Mouse (Mus musculus): ENCODE measurements at regions not wholly inside any gene's neighbourhood (a gene's known extent, or its start where the extent isn't known, plus 50 kb on each side); places are given as distances from the start of the nearest gene placed in this dataset.

- Histone ChIP-seq H3K27ac (peak overlapping the region; percentile 65; the same call in 1 of the 2 replicates), H3K4me2 (ENCODE audit: low read length) (0 out of 2 replicates have a peak overlapping the region, but pooled peaks have one; percentile 5), H3K4me1 (replicated peaks; ENCODE audit: insufficient read depth, low read length) (peaks cover 4% of the 10 kb centered on the region; the same call in 1 of the 2 replicates), H3K27me3 (ENCODE audit: insufficient read depth, low read length) (no peaks in the 10 kb centered on the region), H3K9me3 (replicated peaks; ENCODE audit: low read length) (no peaks in the 10 kb centered on the region), H3K9ac (ENCODE audit: low read depth, low read length) (no peak overlapping the region), H3K4me3 (replicated peaks; ENCODE audit: low read depth, low read length) (no peak overlapping the region), H3K36me3 (ENCODE audit: insufficient read depth, low read length) (no peaks in the 10 kb centered on the region)
- TF ChIP-seq CTCF (IDR thresholded peaks at IDR 0.05; ENCODE audit: low read depth) = no peak
- WGBS = 41% methylated on average over 17 of the region's 17 CpGs
- DNase-seq (ENCODE audit: low spot score) (peak; percentile 83), ATAC-seq (replicated peaks; ENCODE audit: low FRiP score, low read depth) (peak; percentile 85)
These were observed 123.5 kb downstream of the Ly86 start for GRCm38 (mm10) chr13:37468304-37469178.

DNA sequence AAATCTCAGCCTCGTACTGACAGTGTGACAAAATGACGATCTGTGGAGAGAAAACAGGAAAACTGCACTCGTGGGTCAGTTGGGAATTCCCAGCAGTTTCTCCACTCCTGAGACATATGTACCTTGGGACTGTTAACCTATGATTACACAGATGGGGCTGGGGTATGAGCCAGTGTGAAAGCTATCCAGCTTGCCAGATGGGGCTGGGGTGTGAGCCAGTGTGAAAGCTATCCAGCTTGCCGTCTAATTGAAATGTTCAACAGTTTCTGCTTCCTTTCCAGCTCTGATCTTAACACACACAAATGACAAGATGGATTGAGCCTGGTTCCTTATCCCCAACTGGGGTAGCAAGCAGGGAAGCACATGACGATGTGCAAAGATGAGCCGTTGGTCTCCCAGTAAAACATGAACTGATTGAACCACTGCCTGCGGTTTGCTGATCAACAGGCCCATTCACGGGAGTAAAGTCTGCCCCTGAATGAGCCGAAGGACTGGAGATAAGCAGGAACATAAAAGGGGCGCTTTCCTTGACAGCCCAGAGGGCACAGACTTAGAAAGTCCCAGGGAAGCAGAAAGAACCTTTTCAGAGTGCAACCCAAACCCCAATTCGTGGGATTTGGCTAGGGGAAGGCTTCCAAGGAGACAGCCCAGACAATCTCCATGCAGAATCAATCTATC is 125.4 kb downstream of the Ly86 start:
- no peak overlapping the region for H3K27ac ChIP-seq
- ATAC-seq (replicated peaks; ENCODE audit: low FRiP score, low read depth) (no peak), DNase-seq (ENCODE audit: low spot score) (no peak)
- H3K4me2 ChIP-seq (ENCODE audit: low read length) = no peak overlapping the region
- no peaks in the 10 kb centered on the region for H3K9me3 ChIP-seq (replicated peaks; ENCODE audit: low read length)
- no peak overlapping the region for H3K9ac ChIP-seq (ENCODE audit: low read depth, low read length)
- no peaks in the 10 kb centered on the region for H3K36me3 ChIP-seq (ENCODE audit: insufficient read depth, low read length)
- no peak overlapping the region for H3K4me3 ChIP-seq (replicated peaks; ENCODE audit: low read depth, low read length)
- TF ChIP-seq CTCF (IDR thresholded peaks at IDR 0.05; ENCODE audit: low read depth) = no peak
- H3K27me3 ChIP-seq (ENCODE audit: insufficient read depth, low read length) = no peaks in the 10 kb centered on the region
- WGBS = 43% methylated on average over 11 of the region's 11 CpGs
- peaks cover 4% of the 10 kb centered on the region; the same call in 1 of the 2 replicates for H3K4me1 ChIP-seq (replicated peaks; ENCODE audit: insufficient read depth, low read length)

DNA sequence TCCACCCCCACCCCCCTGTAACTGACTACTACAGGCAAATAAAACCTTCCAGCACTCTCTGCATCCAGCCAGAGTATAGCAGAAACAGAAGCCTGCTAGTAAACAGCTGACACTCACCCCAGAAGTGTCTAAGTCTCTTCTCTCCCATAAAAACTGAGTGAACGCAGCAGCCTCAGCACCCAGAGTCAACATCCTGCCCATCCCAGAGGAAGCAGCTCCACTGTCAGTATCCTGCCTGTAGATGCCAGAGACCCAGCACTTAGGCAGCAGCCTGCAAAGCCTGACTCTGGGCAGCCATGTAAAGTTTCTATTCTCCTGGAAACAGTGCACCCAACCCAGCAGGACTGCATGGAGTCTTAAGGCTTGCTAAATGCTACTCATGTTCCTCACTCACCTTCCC is 128.4 kb downstream of the Ly86 start:
- H3K4me1 ChIP-seq (replicated peaks; ENCODE audit: insufficient read depth, low read length) = peaks cover 13% of the 10 kb centered on the region
- DNase-seq (ENCODE audit: low spot score) (peak; percentile 56), ATAC-seq (replicated peaks; ENCODE audit: low FRiP score, low read depth) (no peak)
- no peak overlapping the region for H3K27ac ChIP-seq
- H3K4me3 ChIP-seq (replicated peaks; ENCODE audit: low read depth, low read length) = no peak overlapping the region
- H3K9ac ChIP-seq (ENCODE audit: low read depth, low read length) = no peak overlapping the region
- 47% methylated on average over 1 of the region's 1 CpGs for WGBS
- H3K36me3 ChIP-seq (ENCODE audit: insufficient read depth, low read length) = no peaks in the 10 kb centered on the region
- TF ChIP-seq CTCF (IDR thresholded peaks at IDR 0.05; ENCODE audit: low read depth) = no peak
- no peaks in the 10 kb centered on the region for H3K27me3 ChIP-seq (ENCODE audit: insufficient read depth, low read length)
- H3K9me3 ChIP-seq (replicated peaks; ENCODE audit: low read length) = no peaks in the 10 kb centered on the region
- no peak overlapping the region for H3K4me2 ChIP-seq (ENCODE audit: low read length)

DNA sequence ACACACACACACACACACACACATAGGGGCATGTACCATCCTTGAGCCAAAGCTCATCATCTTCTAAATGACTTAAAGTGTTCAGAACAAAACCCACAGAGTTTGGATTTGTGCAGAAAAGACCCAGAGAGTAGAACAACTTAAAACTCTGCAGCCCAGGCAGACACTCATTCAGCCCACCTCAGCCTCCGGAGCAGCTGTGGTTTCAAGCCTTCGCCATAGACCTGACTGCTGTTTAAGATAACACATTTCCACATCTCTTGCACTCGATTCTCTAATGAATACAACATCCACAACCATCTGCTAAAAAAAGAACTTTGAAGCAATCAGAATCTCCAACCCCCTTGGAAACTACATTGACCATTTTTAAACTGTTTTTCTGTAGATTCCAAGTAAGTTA is 130.8 kb downstream of the Ly86 start:
- Histone ChIP-seq H3K4me2 (ENCODE audit: low read length) (no peak overlapping the region), H3K4me1 (replicated peaks; ENCODE audit: insufficient read depth, low read length) (peaks cover 13% of the 10 kb centered on the region), H3K4me3 (replicated peaks; ENCODE audit: low read depth, low read length) (no peak overlapping the region), H3K9me3 (replicated peaks; ENCODE audit: low read length) (no peaks in the 10 kb centered on the region), H3K36me3 (ENCODE audit: insufficient read depth, low read length) (no peaks in the 10 kb centered on the region), H3K27me3 (ENCODE audit: insufficient read depth, low read length) (no peaks in the 10 kb centered on the region), H3K9ac (ENCODE audit: low read depth, low read length) (no peak overlapping the region), H3K27ac (no peak overlapping the region)
- DNase-seq (ENCODE audit: low spot score) = no peak
- no peak for TF ChIP-seq CTCF (IDR thresholded peaks at IDR 0.05; ENCODE audit: low read depth)
- ATAC-seq (replicated peaks; ENCODE audit: low FRiP score, low read depth) = no peak
- WGBS = 74% methylated on average over 3 of the region's 3 CpGs

GRCm38 (mm10) chr13:37476256-37477053 is 131.4 kb downstream of the Ly86 start:
- no peak for TF ChIP-seq CTCF (IDR thresholded peaks at IDR 0.05; ENCODE audit: low read depth)
- no peak for DNase-seq (ENCODE audit: low spot score)

GRCm38 (mm10) chr13:37477342-37477741 is 132.3 kb downstream of the Ly86 start:
- Histone ChIP-seq H3K9ac (ENCODE audit: low read depth, low read length) (no peak overlapping the region), H3K9me3 (replicated peaks; ENCODE audit: low read length) (no peaks in the 10 kb centered on the region), H3K4me2 (ENCODE audit: low read length) (peak overlapping the region; percentile 57), H3K27me3 (ENCODE audit: insufficient read depth, low read length) (no peaks in the 10 kb centered on the region), H3K4me1 (replicated peaks; ENCODE audit: insufficient read depth, low read length) (peaks cover 17% of the 10 kb centered on the region), H3K27ac (peak overlapping the region; percentile 69; the same call in 1 of the 2 replicates), H3K4me3 (replicated peaks; ENCODE audit: low read depth, low read length) (peak overlapping the region; percentile 29; the same call in 1 of the 2 replicates), H3K36me3 (ENCODE audit: insufficient read depth, low read length) (no peaks in the 10 kb centered on the region)
- ATAC-seq (replicated peaks; ENCODE audit: low FRiP score, low read depth) (no peak), DNase-seq (ENCODE audit: low spot score) (no peak)
- no peak for TF ChIP-seq CTCF (IDR thresholded peaks at IDR 0.05; ENCODE audit: low read depth)
- WGBS = 25% methylated on average over 6 of the region's 6 CpGs

More at GRCm38 (mm10) chr13:37476256-37477053, 131.4 kb downstream of the Ly86 start:
- Histone ChIP-seq H3K27ac (0 out of 2 replicates have a peak overlapping the region, but pooled peaks have one; percentile 69), H3K9ac (ENCODE audit: low read depth, low read length) (no peak overlapping the region), H3K36me3 (ENCODE audit: insufficient read depth, low read length) (no peaks in the 10 kb centered on the region), H3K4me1 (replicated peaks; ENCODE audit: insufficient read depth, low read length) (peaks cover 13% of the 10 kb centered on the region), H3K27me3 (ENCODE audit: insufficient read depth, low read length) (no peaks in the 10 kb centered on the region), H3K9me3 (replicated peaks; ENCODE audit: low read length) (no peaks in the 10 kb centered on the region), H3K4me2 (ENCODE audit: low read length) (no peak overlapping the region), H3K4me3 (replicated peaks; ENCODE audit: low read depth, low read length) (no peak overlapping the region)
- WGBS = 66% methylated on average over 13 of the region's 13 CpGs
- no peak for ATAC-seq (replicated peaks; ENCODE audit: low FRiP score, low read depth)

Data from kidney, postnatal 0 days (tissue).